Mouse (Mus musculus) adrenal gland, postnatal 10 days (tissue): ENCODE results near the gene Atf3. TPM values are rescaled to one million over a fixed set of nuclear protein-coding genes. Genes with fewer than 3 reads are reported as not detected.

Experiments
- DNase-seq: peaks from one replicate; pipeline ENCODE4 v3.0.0; 2021; ENCODE audit warnings: mixed read lengths
- total RNA-seq, 2 experiments: library from RNA; stranded (reverse); gene quantifications; 2 replicates each; pipeline ENCODE4 v1.2.3; 2021

Gene Atf3
- total RNA-seq, 2 experiments from 2014 or later = 1.2 to 5.4 TPM

GRCm38 (mm10) chr1:191230355-191230931, 12.6 kb upstream of the Atf3 start:
- no peak for DNase-seq

- DNase-seq = no peak
These were observed 8.7 kb upstream of the Atf3 start for GRCm38 (mm10) chr1:191226570-191226969.

- no peak for DNase-seq
These were observed 7.9 kb upstream of the Atf3 start for GRCm38 (mm10) chr1:191225771-191226170.

GRCm38 (mm10) chr1:191224981-191225703, 7.3 kb upstream of the Atf3 start:
- DNase-seq = peak; percentile 19

- peak; percentile 96 for DNase-seq
These were observed 6.6 kb upstream of the Atf3 start for GRCm38 (mm10) chr1:191224302-191224980.

- no peak for DNase-seq
These were observed 6.1 kb upstream of the Atf3 start for GRCm38 (mm10) chr1:191223930-191224301.

GRCm38 (mm10) chr1:191222031-191222430, 4.2 kb upstream of the Atf3 start:
- peak; percentile 83 for DNase-seq

GRCm38 (mm10) chr1:191220588-191220987, 2.7 kb upstream of the Atf3 start:
- DNase-seq = no peak

- DNase-seq = no peak
These were observed 1.9 kb upstream of the Atf3 start for GRCm38 (mm10) chr1:191219748-191220147.

GRCm38 (mm10) chr1:191218583-191218982, 744 bp upstream of the Atf3 start:
- no peak for DNase-seq

GRCm38 (mm10) chr1:191215776-191216661, 1.8 kb downstream of the Atf3 start:
- DNase-seq = peak; percentile 39

- DNase-seq = no peak
These were observed 6.7 kb downstream of the Atf3 start for GRCm38 (mm10) chr1:191211096-191211495.

GRCm38 (mm10) chr1:191205791-191206190, 12.0 kb downstream of the Atf3 start:
- no peak for DNase-seq

GRCm38 (mm10) chr1:191204876-191205275, 13.0 kb downstream of the Atf3 start:
- no peak for DNase-seq

GRCm38 (mm10) chr1:191203496-191203895, 14.3 kb downstream of the Atf3 start:
- DNase-seq = no peak

- DNase-seq = no peak
These were observed 15.5 kb downstream of the Atf3 start for GRCm38 (mm10) chr1:191202208-191202952.

- no peak for DNase-seq
These were observed 16.8 kb downstream of the Atf3 start for GRCm38 (mm10) chr1:191200816-191201602.

- no peak for DNase-seq
These were observed 19.9 kb downstream of the Atf3 start for GRCm38 (mm10) chr1:191197916-191198315.

GRCm38 (mm10) chr1:191196016-191196415, 21.8 kb downstream of the Atf3 start:
- DNase-seq = no peak

GRCm38 (mm10) chr1:191193657-191194424, 24.0 kb downstream of the Atf3 start:
- DNase-seq = peak; percentile 31
